9 mouse cellular contexts compared by ENCODE assay signal in the genomic region with DNA sequence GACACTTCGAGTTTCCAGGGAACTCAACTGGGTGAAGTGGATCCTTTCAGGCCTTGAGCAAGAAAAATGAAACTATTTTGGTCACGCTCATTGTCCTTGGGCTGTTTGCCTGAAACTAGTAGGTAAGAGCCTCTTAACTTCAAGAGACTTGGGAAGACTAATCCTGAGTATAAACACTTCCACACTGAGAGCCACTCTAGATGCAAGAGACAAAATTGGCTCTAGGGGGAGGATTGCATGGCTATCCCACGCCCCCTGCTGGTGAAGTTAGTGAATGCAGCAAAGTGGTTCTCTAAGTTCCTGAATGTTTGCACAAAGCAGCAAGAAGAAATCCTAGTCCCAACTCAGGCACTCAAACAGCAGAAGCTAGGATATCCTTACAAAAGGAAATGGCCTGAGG. TPM values are rescaled to one million over a fixed set of nuclear protein-coding genes. Genes with fewer than 3 reads are reported as not detected.
DNase-seq lines count a peak whose midpoint lies in the region; ATAC-seq and TF ChIP-seq lines count a peak whose summit lies in the region.
"Had no signal": no experiment of that assay in that cellular context is flagged by ENCODE, and none has a peak within 500 bp of the region (broad histone marks: within the 10 kb centered on the region; RNA-seq: fewer than 3 reads in every experiment).

No protein-coding gene starts in this region.

- ATAC-seq in erythroid progenitor cell, adult 5-6 weeks (replicated peaks; ENCODE audit: low FRiP score, poor library complexity, severe bottlenecking) = 0 out of 2 replicates have a peak, but pooled peaks have one; percentile 34
- no peak for ATAC-seq in heart, embryonic 13.5 days (ENCODE audit: extremely low read depth, insufficient number of reproducible peaks, low FRiP score, low TSS enrichment)

- in situ Hi-C loops in ES-E14 (cut with MboI; ENCODE audit: low sequenced_read_pairs in 2 of 2, unreplicated experiment in 2 of 2) = no loop called here

- peak overlapping the region; percentile 45 for H3K4me2 ChIP-seq in heart, embryonic 13.5 days

- H3K27me3 ChIP-seq in heart, embryonic 13.5 days (replicated peaks) = no peaks in the 10 kb centered on the region

- peak; percentile 78; the same call in 1 of the 2 replicates for TF ChIP-seq CTCF in brain, embryonic 14.5 days (IDR thresholded peaks at IDR 0.05; ENCODE audit: borderline replicate concordance, extremely low read depth, insufficient read depth, insufficient read length)

- WGBS in heart, embryonic 13.5 days = 35% methylated on average over 3 of the region's 3 CpGs

- peak; percentile 51 for DNase-seq in ES-E14 (ENCODE audit: low read depth, low spot score)
- peak; percentile 84 for DNase-seq in brain, embryonic 14.5 days (ENCODE audit: low read depth)
- DNase-seq in layer of hippocampus, adult 18-20 months (ENCODE audit: low spot score in 2 of 2) = peak; percentile 38 to 83
- peak; percentile 83 for DNase-seq in lung, postnatal 10 days
- DNase-seq in right cerebral cortex, postnatal 10 days (ENCODE audit: low spot score in 2 of 2) = peak; percentile 77 to 81
- peak; percentile 69 for DNase-seq in urinary bladder, postnatal 25 days (ENCODE audit: low spot score)

- no peaks in the 10 kb centered on the region for H3K9me3 ChIP-seq in ES-E14 (ENCODE audit: control insufficient read depth, insufficient read depth, low read depth, low read length)
- H3K9me3 ChIP-seq in heart, embryonic 13.5 days = no peaks in the 10 kb centered on the region

- H3K27ac ChIP-seq in ES-E14 (ENCODE audit: insufficient read depth, low read depth, low read length, poor library complexity, severe bottlenecking) = no peak overlapping the region
- H3K27ac ChIP-seq in heart, embryonic 13.5 days (replicated peaks) = no peak overlapping the region
- H3K27ac ChIP-seq: macrophage had no signal

- TF ChIP-seq POLR2A in brain, embryonic 14.5 days (IDR thresholded peaks at IDR 0.05; ENCODE audit: borderline replicate concordance, extremely low read depth, insufficient read depth, insufficient read length, poor library complexity, severe bottlenecking) = no peak

- H3K4me3 ChIP-seq in ES-E14 (ENCODE audit: insufficient read depth in 1 of 2, low read depth in 1 of 2, low read length in 2 of 2, poor library complexity in 1 of 2, severe bottlenecking in 1 of 2) = no peak overlapping the region
- no peak overlapping the region for H3K4me3 ChIP-seq in heart, embryonic 13.5 days

- no peak overlapping the region; the same call in 1 of the 2 replicates for H3K9ac ChIP-seq in ES-E14 (ENCODE audit: insufficient read depth, low read depth, low read length, poor library complexity, severe bottlenecking)
- H3K9ac ChIP-seq in heart, embryonic 13.5 days = 0 out of 2 replicates have a peak overlapping the region, but pooled peaks have one; percentile 52

- no peaks in the 10 kb centered on the region for H3K36me3 ChIP-seq in ES-E14 (ENCODE audit: control insufficient read depth, insufficient read depth, low read length, poor library complexity, severe bottlenecking)
- H3K36me3 ChIP-seq in heart, embryonic 13.5 days = no peaks in the 10 kb centered on the region

- no peaks in the 10 kb centered on the region for H3K4me1 ChIP-seq in ES-E14 (ENCODE audit: control insufficient read depth in 2 of 2, insufficient read depth in 2 of 2, low read length in 2 of 2, poor library complexity in 1 of 2)
- H3K4me1 ChIP-seq in heart, embryonic 13.5 days = no peaks in the 10 kb centered on the region

TF ChIP-seq in ES-E14, 5 proteins besides CTCF, POLR2A, EP300 and RAD21:
- TF ChIP-seq HCFC1 (IDR thresholded peaks at IDR 0.05; ENCODE audit: borderline replicate concordance, insufficient read depth, low read length) (no peak), MAFK (IDR thresholded peaks at IDR 0.05; ENCODE audit: insufficient read depth, low read depth, low read length) (no peak), CHD2 (IDR thresholded peaks at IDR 0.05; ENCODE audit: low read depth, low read length) (no peak), ZNF384 (IDR thresholded peaks at IDR 0.05; ENCODE audit: low read depth, low read length) (no peak), ZC3H11A (IDR thresholded peaks at IDR 0.05; ENCODE audit: borderline replicate concordance, low read depth, low read length) (no peak)
TF ChIP-seq in ES-E14: peak in this region for 0.

RNA-seq across cellular contexts. Expression of gene Rab33a, which starts 13.1 kb away (rescaled TPM):
- 0.76 and 1.8 TPM in 2 replicates for total RNA-seq in ES-E14 (2012; rRNA removed)
- 77.5 and 78.9 TPM in 2 replicates for polyA plus RNA-seq in brain, embryonic 14.5 days (2012; rRNA removed)
- total RNA-seq in erythroid progenitor cell, adult 5-6 weeks (2015; ENCODE audit: low replicate concordance) = not detected in 2 replicates
- total RNA-seq in erythroid progenitor cell, adult 5-6 weeks (2017; ENCODE audit: low replicate concordance) = not detected in 2 replicates
- 6.4 and 7.1 TPM in 2 replicates for polyA plus RNA-seq in heart, embryonic 13.5 days (2015; fragmentation: Nextera tagmentation; extraction: Ambion mirVana)
- 10 to 100 TPM; 18.3 to 21.5 TPM for total RNA-seq in layer of hippocampus, adult 18-20 months (2021)

RNA-seq across cellular contexts. Expression of gene Aifm1, which starts 18.8 kb away (rescaled TPM):
- total RNA-seq in ES-E14 (2012; rRNA removed) = 88.9 and 118 TPM in 2 replicates
- polyA plus RNA-seq in brain, embryonic 14.5 days (2012; rRNA removed) = 29.5 and 31.6 TPM in 2 replicates
- 23.4 and 33.5 TPM in 2 replicates for total RNA-seq in erythroid progenitor cell, adult 5-6 weeks (2015; ENCODE audit: low replicate concordance)
- 15.8 and 31.9 TPM in 2 replicates for total RNA-seq in erythroid progenitor cell, adult 5-6 weeks (2017; ENCODE audit: low replicate concordance)
- polyA plus RNA-seq in heart, embryonic 13.5 days (2015; fragmentation: Nextera tagmentation; extraction: Ambion mirVana) = 92.6 and 98.1 TPM in 2 replicates
- total RNA-seq in layer of hippocampus, adult 18-20 months (2021) = 10 to 100 TPM; 22.7 to 28.3 TPM
